Mouse (Mus musculus) liver, embryonic 11.5 days (tissue): ENCODE results near the gene Gemin4. TPM values are rescaled to one million over a fixed set of nuclear protein-coding genes. Genes with fewer than 3 reads are reported as not detected.

Source experiments
- ATAC-seq: fragments of 200-750 bp; cut with Nextera tagmentation; replicated peaks from 2 replicates; pipeline ENCODE4 v1.8.0; 2017; ENCODE audit warnings: moderate number of reproducible peaks, mild to moderate bottlenecking, moderate TSS enrichment, moderate library complexity; ENCODE audit not compliant: low FRiP score
- DNase-seq: peaks from one replicate; pipeline ENCODE4 v3.0.0-alpha.2; 2017; ENCODE audit warnings: low spot score
- H3K27ac ChIP-seq: fragments of 300-500 bp; sonication (generic); 2 replicates; pipeline ENCODE4 v1.5.1; 2014; ENCODE audit warnings: mild to moderate bottlenecking, low read depth, low read length, control low read depth
- H3K27me3 ChIP-seq: fragments of 300-500 bp; sonication (generic); replicated peaks from 2 replicates; pipeline ENCODE4 v1.6.1; 2014; ENCODE audit warnings: low read length, mixed read lengths; ENCODE audit not compliant: control insufficient read depth, insufficient read depth
- H3K36me3 ChIP-seq: fragments of 300-500 bp; sonication (generic); 2 replicates; pipeline ENCODE4 v1.6.1; 2014; ENCODE audit warnings: mild to moderate bottlenecking, low read length, moderate library complexity, mixed read lengths; ENCODE audit not compliant: control insufficient read depth, insufficient read depth
- H3K4me1 ChIP-seq: fragments of 300-500 bp; sonication (generic); replicated peaks from 2 replicates; pipeline ENCODE4 v1.6.1; 2014; ENCODE audit warnings: low read length, mixed read lengths; ENCODE audit not compliant: control insufficient read depth, insufficient read depth
- H3K4me2 ChIP-seq: fragments of 300-500 bp; sonication (generic); 2 replicates; pipeline ENCODE4 v1.6.1; 2014; ENCODE audit warnings: mild to moderate bottlenecking, control low read depth, moderate library complexity
- H3K4me3 ChIP-seq: fragments of 300-500 bp; sonication (generic); 2 replicates; pipeline ENCODE4 v1.5.1; 2014; ENCODE audit warnings: low read depth, low read length, control low read depth
- H3K9ac ChIP-seq: fragments of 300-500 bp; sonication (generic); 2 replicates; pipeline ENCODE4 v1.6.1; 2014; ENCODE audit warnings: low read depth, low read length, control low read depth
- H3K9me3 ChIP-seq: fragments of 300-500 bp; sonication (generic); 2 replicates; pipeline ENCODE4 v1.6.1; 2016; ENCODE audit warnings: low read length, inconsistent platforms, mixed read lengths; ENCODE audit not compliant: control insufficient read depth
- WGBS: fragments of 180-500 bp; shearing (Covaris S2); extraction: QIAGEN DNeasy Blood & Tissue Kit; methylation state at CpG from one replicate; pipeline ENCODE4 v1.1.7; 2014; 5-methylcytosine and 5-hydroxymethylcytosine counted together
- polyA plus RNA-seq: library from polyadenylated mRNA; unstranded; fragments of >200 nt; fragmentation: Nextera tagmentation; extraction: Ambion mirVana; gene quantifications from 2 replicates; pipeline ENCODE4 v1.2.1, GENCODE M21; 2014

Gene Gemin4
- polyA plus RNA-seq, 1 experiment from 2014 or later: 50.2 TPM

GRCm38 (mm10) chr11:76179495-76180145 lies 37.8 kb downstream of the Gemin4 start, which contains the start of the genes Vps53 and Fam57a:
Gene Vps53, minus strand, starts transcription at chr11:76179647.
Gene Fam57a, plus strand, starts transcription at chr11:76179671.
- peak within 1 kb of the TSS; percentile 85 for H3K4me2 ChIP-seq
- under 1% methylated on average over 37 of the region's 37 CpGs for WGBS

DNA sequence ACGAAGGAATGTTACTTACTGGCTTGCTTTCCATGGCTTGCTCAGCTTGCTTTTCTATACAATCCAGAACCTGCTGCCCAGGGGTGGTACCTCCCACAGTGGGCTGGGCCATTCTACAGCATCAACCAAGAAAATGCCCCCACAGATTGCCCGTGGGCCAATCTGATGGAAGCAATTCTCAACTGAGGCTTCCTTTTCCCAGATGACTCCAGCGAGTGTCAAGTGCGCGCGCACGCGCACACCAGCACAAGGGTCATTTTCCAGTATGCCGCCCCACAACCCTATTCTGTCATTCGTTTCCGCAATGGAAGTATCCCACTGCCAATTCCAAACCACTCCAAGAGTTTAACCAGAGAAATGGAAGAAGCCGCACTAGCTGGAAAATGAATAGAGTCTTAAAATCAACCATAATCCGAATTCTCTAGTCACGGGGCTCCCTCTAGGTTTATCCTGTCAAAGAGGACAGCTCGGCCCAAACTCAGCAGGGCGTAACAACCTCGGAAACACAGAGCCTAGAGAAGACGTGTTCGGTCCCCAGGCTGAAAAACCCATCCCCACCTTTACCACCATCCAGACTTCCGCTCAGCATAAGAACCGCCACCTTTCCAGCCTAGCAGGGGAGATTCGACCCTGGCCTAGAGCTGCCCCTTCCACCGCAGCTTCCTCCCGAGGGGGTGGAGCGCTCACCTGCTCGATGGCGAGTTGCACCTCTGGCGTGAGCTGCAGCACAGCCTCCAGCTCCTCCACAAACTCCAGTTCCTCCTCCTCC lies 38.6 kb downstream of the Gemin4 start:
- Histone ChIP-seq H3K4me1 (peaks cover 5% of the 10 kb centered on the region; the same call in 1 of the 2 replicates), H3K27ac (peak overlapping the region; percentile 53; the same call in 1 of the 2 replicates), H3K9ac (peak overlapping the region; percentile 86), H3K4me2 (peak overlapping the region; percentile 85), H3K9me3 (no peaks in the 10 kb centered on the region), H3K4me3 (peak overlapping the region; percentile 84), H3K27me3 (no peaks in the 10 kb centered on the region), H3K36me3 (no peaks in the 10 kb centered on the region)
- peak; percentile 50 for DNase-seq
- peak; percentile 72 for ATAC-seq
- WGBS: under 1% methylated on average over 28 of the region's 28 CpGs

More at GRCm38 (mm10) chr11:76179495-76180145, 37.8 kb downstream of the Gemin4 start, which contains the start of the genes Vps53 and Fam57a:
- H3K36me3 ChIP-seq: no peaks in the 10 kb centered on the region
- H3K4me3 ChIP-seq: peak within 1 kb of the TSS; percentile 84
- ATAC-seq (peak; percentile 92), DNase-seq (peak; percentile 91)
- H3K27me3 ChIP-seq: no peaks in the 10 kb centered on the region
- peak within 1 kb of the TSS; percentile 86 for H3K9ac ChIP-seq
- no peaks in the 10 kb centered on the region for H3K9me3 ChIP-seq
- H3K4me1 ChIP-seq: peaks cover 5% of the 10 kb centered on the region; the same call in 1 of the 2 replicates
- peak within 1 kb of the TSS; percentile 53 for H3K27ac ChIP-seq

DNA sequence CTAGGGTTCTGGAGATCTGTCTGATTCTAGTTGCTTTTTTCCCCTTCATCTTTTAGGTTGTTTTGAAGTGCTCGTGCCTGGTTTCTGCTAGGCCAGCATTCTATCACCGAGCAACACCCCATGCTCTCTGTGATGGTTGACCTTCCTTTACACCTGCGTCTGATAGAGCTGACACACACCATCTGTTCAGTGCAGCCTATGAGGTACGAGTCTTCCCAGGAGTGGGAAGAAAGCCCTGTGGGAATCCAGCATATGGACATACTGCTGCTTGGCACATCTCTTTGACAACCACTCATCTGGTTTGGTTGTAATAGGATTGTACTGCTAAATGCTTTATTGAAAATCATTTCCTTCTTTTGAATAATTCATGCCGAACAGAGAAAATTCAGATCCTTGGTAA lies 47.3 kb downstream of the Gemin4 start:
- H3K36me3 ChIP-seq: no peaks in the 10 kb centered on the region
- H3K4me3 ChIP-seq: no peak overlapping the region
- H3K4me1 ChIP-seq: no peaks in the 10 kb centered on the region
- H3K9me3 ChIP-seq: no peaks in the 10 kb centered on the region
- no peak overlapping the region for H3K27ac ChIP-seq
- no peak overlapping the region for H3K9ac ChIP-seq
- DNase-seq (no peak), ATAC-seq (no peak)
- H3K27me3 ChIP-seq: no peaks in the 10 kb centered on the region
- 77% methylated on average over 5 of the region's 5 CpGs for WGBS
- no peak overlapping the region for H3K4me2 ChIP-seq

DNA sequence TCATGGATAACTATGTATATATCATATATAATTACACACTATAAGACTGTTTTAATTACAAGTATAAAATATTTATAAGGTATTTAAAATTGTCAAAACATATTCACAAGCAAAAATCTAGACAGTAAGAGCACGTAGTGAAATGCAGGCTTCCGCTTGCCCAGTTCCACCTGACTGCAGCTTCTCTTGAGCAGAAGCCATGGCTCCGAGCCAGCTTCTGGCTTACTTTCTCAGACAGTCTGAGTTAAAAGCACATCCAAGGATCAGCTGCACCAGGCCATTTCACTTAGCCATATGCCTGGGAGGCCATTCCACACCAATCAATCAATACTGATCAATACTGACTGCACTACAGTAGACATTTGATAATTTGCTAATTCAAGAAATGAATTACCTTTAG lies 48.5 kb downstream of the Gemin4 start:
- Histone ChIP-seq H3K9ac (no peak overlapping the region), H3K27ac (no peak overlapping the region), H3K4me3 (no peak overlapping the region), H3K4me1 (no peaks in the 10 kb centered on the region), H3K9me3 (no peaks in the 10 kb centered on the region), H3K4me2 (no peak overlapping the region), H3K36me3 (no peaks in the 10 kb centered on the region), H3K27me3 (no peaks in the 10 kb centered on the region)
- ATAC-seq: no peak
- 94% methylated on average over 3 of the region's 3 CpGs for WGBS
- DNase-seq: no peak

DNA sequence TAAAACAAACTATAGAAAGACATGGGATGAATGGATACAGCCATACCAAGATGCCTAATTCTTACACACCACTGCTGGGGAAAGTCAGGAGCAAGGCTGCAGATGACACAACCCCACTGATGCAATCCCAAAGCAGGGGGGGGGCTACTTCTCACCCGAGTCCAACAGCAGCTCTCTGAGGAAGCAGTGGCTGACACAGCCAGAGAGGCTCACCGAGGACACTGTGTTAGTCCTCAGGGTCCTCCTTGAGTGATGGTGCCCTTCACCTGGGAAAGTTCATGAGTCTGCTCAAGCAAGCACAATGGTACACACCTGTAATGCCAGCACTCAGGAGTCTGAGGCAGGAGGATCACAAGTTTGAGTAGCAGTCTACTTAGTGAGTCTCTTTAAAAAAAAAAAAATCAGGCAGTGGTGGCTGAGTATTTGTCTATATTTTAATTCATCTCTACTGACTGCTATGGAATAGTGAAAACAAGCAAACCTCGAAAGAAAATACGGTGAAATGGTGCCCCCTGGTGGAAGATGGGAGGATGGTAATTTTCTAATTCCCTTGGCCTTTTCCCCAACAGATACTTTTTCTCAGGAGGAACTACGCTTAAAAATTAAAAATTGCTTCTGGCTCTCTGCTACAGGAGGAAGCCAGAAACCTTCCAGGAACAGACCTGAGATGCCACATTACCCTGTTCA lies 50.2 kb downstream of the Gemin4 start:
- H3K4me1 ChIP-seq: no peaks in the 10 kb centered on the region
- DNase-seq (peak; percentile 38), ATAC-seq (no peak)
- no peak overlapping the region for H3K4me2 ChIP-seq
- no peak overlapping the region for H3K27ac ChIP-seq
- H3K27me3 ChIP-seq: no peaks in the 10 kb centered on the region
- H3K9ac ChIP-seq: no peak overlapping the region
- no peaks in the 10 kb centered on the region for H3K9me3 ChIP-seq
- H3K4me3 ChIP-seq: no peak overlapping the region
- no peaks in the 10 kb centered on the region for H3K36me3 ChIP-seq
- WGBS: 24% methylated on average over 5 of the region's 5 CpGs

DNA sequence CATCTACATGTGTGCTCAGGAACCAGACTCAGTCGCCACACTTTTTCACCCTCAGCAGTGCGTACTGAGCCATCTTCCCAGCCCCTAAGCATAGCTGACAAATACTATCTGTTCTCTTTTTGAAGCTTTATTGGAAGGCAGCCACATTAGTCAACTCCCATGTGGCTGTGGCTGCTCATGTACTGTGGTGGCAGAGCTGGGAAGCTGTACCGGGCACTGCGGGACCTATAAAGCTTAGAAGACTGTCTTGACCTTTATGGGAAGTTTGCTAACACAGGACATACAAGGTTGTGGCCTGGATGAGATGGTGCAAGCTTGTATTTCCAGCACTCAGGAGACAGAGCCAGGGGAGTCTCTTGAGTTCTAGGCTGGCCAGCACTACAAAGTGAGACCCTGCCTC lies 50.8 kb downstream of the Gemin4 start:
- no peak overlapping the region for H3K4me3 ChIP-seq
- WGBS: over 99% methylated on average over 4 of the region's 4 CpGs
- H3K4me2 ChIP-seq: no peak overlapping the region
- no peak for DNase-seq
- no peaks in the 10 kb centered on the region for H3K36me3 ChIP-seq
- ATAC-seq: no peak
- no peak overlapping the region for H3K9ac ChIP-seq
- no peaks in the 10 kb centered on the region for H3K27me3 ChIP-seq
- H3K9me3 ChIP-seq: no peaks in the 10 kb centered on the region
- no peak overlapping the region for H3K27ac ChIP-seq
- H3K4me1 ChIP-seq: no peaks in the 10 kb centered on the region

Other genes with a start within 250 kb of the Gemin4 start
- gene 1700016K19Rik, start 217.8 kb downstream of the Gemin4 start, polyA plus RNA-seq: not detected in 2 replicates
- 7.5 and 7.9 TPM in 2 replicates for gene Rflnb, start 189.9 kb downstream of the Gemin4 start, polyA plus RNA-seq
- gene Vps53, start 38.0 kb downstream of the Gemin4 start, polyA plus RNA-seq: 30.8 and 31.5 TPM in 2 replicates
- 14.8 and 15.4 TPM in 2 replicates for gene Fam57a, start 38.0 kb downstream of the Gemin4 start, polyA plus RNA-seq
- gene Dbil5, start 56 bp downstream of the Gemin4 start, polyA plus RNA-seq: 0.74 TPM in 1 of 2 replicates, not detected in the other
- 36.3 and 37.0 TPM in 2 replicates for gene Mrm3, start 26.1 kb upstream of the Gemin4 start, polyA plus RNA-seq
- 137 and 144 TPM in 2 replicates for gene Glod4, start 26.1 kb upstream of the Gemin4 start, polyA plus RNA-seq
- gene Nxn, start 181.5 kb upstream of the Gemin4 start, polyA plus RNA-seq: 11.8 and 12.0 TPM in 2 replicates
- 91.2 and 91.9 TPM in 2 replicates for gene Timm22, start 189.3 kb upstream of the Gemin4 start, polyA plus RNA-seq